Mouse (Mus musculus) neural tube, embryonic 13.5 days (tissue): ENCODE measurements around the gene Colgalt2. TPM values are rescaled to one million over a fixed set of nuclear protein-coding genes. Genes with fewer than 3 reads are reported as not detected.
A peak's percentile ranks its signal among the peaks of the same experiment; 100 is the strongest.

Source experiments
- ATAC-seq: fragments of 200-750 bp; cut with Nextera tagmentation; 2 replicates; pipeline ENCODE4 v1.8.0; 2017; ENCODE audit warnings: low read depth, mild to moderate bottlenecking, moderate TSS enrichment, moderate library complexity
- H3K27ac ChIP-seq: fragments of 300-500 bp; sonication (generic); replicated peaks from 2 replicates; pipeline ENCODE4 v1.5.1; 2015; ENCODE audit warnings: moderate library complexity, mild to moderate bottlenecking, inconsistent platforms
- H3K27me3 ChIP-seq: fragments of 300-500 bp; sonication (generic); 2 replicates; pipeline ENCODE4 v1.6.1; 2015; ENCODE audit warnings: mild to moderate bottlenecking, inconsistent platforms
- H3K36me3 ChIP-seq: fragments of 300-500 bp; sonication (generic); 2 replicates; pipeline ENCODE4 v1.6.1; 2015; ENCODE audit warnings: mild to moderate bottlenecking, inconsistent platforms
- H3K4me1 ChIP-seq: fragments of 300-500 bp; sonication (generic); replicated peaks from 2 replicates; pipeline ENCODE4 v1.6.1; 2015; ENCODE audit warnings: inconsistent platforms
- H3K4me2 ChIP-seq: fragments of 300-500 bp; sonication (generic); 2 replicates; pipeline ENCODE4 v1.6.1; 2015; ENCODE audit warnings: inconsistent platforms, mild to moderate bottlenecking, moderate library complexity
- H3K4me3 ChIP-seq: fragments of 300-500 bp; sonication (generic); 2 replicates; pipeline ENCODE4 v1.5.1; 2015; ENCODE audit warnings: mild to moderate bottlenecking, inconsistent platforms
- H3K9ac ChIP-seq: fragments of 300-500 bp; sonication (generic); 2 replicates; pipeline ENCODE4 v1.6.1; 2015; ENCODE audit warnings: moderate library complexity, mild to moderate bottlenecking, inconsistent platforms
- H3K9me3 ChIP-seq: fragments of 300-500 bp; sonication (generic); 2 replicates; pipeline ENCODE4 v1.6.1; 2016; ENCODE audit warnings: inconsistent platforms
- WGBS: fragments of 180-500 bp; shearing (Covaris S2); methylation state at CpG from one replicate; pipeline ENCODE4 v1.1.7; 2015; 5-methylcytosine and 5-hydroxymethylcytosine counted together
- polyA plus RNA-seq: library from polyadenylated mRNA; unstranded; fragments of >200 nt; fragmentation: Nextera tagmentation; extraction: Ambion mirVana; gene quantifications from 2 replicates; pipeline ENCODE4 v1.2.1, GENCODE M21; 2015

Gene Colgalt2
- polyA plus RNA-seq, 1 experiment from 2014 or later: 3.8 TPM

DNA sequence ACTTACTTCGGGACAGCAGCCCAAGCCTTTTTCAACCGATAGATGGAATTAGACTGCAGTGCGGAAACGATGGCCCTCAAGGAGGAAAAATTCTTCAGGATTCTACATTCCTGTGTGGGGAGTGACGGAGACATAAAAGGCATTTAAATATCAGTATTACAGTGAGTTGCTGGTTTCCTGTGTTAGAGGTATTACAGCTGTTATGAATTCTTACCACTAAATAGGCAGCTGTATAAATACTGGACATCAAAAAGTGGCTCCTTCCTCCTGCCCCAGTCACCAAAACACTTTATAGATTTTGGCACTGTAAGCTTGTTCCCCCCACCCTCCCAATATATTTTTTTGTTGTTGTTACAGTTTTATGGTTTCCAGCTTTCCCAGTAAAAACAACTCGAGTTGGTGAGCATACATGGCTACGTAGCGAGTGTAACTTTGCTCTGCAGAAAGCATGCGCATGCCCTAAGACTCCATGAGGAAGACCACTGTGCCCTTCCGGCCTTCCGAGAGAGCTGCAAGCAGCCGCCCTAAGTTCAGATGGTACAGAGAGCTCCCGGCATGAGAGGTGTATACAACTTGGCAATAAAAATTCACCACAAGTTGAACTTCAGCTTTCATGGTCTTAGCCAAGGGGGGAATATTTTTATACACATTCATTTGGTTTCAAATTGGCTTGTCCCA lies 149.6 kb downstream of the Colgalt2 start:
- no peak for ATAC-seq
- H3K9me3 ChIP-seq: no peaks in the 10 kb centered on the region

DNA sequence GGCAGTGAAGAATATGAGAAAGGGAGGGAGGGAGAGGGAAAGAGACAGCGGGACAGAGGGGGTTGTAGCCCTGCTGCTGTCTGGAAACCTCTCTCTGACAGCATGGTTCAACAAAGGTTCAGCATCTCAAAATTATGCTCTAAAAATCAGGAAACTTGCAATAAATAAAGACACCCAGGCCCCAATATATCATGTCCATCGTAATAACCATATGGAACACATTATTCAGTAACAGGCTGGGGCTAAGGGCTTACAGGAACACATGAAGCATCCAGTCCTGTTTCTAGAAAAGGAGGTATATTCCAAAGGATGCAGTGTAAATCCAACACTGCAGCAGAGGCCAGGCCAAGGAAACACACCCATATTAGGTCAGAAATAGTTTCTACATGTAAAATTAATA lies 150.9 kb downstream of the Colgalt2 start:
- no peaks in the 10 kb centered on the region for H3K9me3 ChIP-seq
- no peaks in the 10 kb centered on the region for H3K27me3 ChIP-seq
- no peak overlapping the region for H3K27ac ChIP-seq
- no peak for ATAC-seq
- no peak overlapping the region for H3K4me2 ChIP-seq
- peaks cover 35% of the 10 kb centered on the region for H3K36me3 ChIP-seq
- no peak overlapping the region for H3K9ac ChIP-seq
- H3K4me1 ChIP-seq: peaks cover 5% of the 10 kb centered on the region; the same call in 1 of the 2 replicates
- 74% methylated on average over 2 of the region's 2 CpGs for WGBS
- H3K4me3 ChIP-seq: no peak overlapping the region

More for the DNA sequence above, 149.6 kb downstream of the Colgalt2 start:
- no peak overlapping the region for H3K4me2 ChIP-seq
- 85% methylated on average over 13 of the region's 13 CpGs for WGBS
- no peak overlapping the region for H3K27ac ChIP-seq
- H3K4me1 ChIP-seq: no peaks in the 10 kb centered on the region
- no peaks in the 10 kb centered on the region for H3K27me3 ChIP-seq
- H3K4me3 ChIP-seq: no peak overlapping the region
- peaks cover 35% of the 10 kb centered on the region for H3K36me3 ChIP-seq
- no peak overlapping the region for H3K9ac ChIP-seq

DNA sequence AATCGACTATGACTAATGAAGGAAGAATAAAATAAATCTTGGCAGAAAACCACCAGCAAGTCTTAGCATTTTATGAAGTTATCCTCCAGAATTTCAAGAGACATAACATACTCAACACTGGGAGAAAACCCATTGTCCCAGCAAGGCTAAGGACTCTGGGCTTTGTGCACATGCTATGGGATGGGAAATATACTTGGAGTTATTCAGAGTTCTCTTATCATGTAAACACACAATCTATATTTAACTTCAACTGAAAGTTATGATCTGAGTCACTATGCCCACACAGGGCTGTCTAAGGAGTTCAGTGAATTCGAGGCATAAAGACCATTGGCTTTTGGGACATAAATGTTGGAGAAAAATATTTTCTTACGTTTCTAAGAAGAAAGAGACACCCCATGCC lies 151.3 kb downstream of the Colgalt2 start:
- 84% methylated on average over 3 of the region's 3 CpGs for WGBS
- no peak overlapping the region for H3K9ac ChIP-seq

DNA sequence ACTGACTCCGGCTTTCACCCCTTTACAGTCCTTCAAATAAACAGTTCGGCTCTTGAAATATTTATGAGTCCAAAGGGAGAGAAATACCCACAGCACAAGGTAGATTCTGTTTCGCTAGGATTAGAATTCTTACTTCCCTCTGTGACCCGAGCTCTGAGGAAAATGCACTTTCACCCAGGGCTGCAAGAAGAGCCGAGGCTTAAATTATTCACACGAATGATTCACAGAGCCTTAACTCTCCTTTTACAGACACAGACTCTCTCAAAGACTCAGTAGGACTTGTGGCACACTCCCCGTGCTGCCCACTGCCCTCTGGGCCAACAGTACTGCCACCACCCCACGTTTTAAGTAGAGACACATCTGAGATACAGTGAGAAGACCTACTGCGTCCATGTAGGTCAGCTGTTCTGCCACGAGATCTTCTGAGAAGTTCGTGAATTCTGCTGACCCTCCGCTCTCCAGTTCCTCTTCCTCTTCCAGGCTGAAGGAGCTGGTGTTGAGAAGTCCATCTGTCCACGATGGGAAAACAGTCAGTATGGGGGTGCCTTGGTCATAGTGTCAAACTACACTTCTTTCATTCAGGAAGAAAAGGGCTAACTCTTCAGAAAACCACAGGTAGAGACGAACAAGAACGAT lies 154.4 kb downstream of the Colgalt2 start:
- no peaks in the 10 kb centered on the region for H3K9me3 ChIP-seq
- H3K9ac ChIP-seq: no peak overlapping the region
- no peak overlapping the region for H3K4me2 ChIP-seq
- no peaks in the 10 kb centered on the region for H3K27me3 ChIP-seq
- H3K4me3 ChIP-seq: no peak overlapping the region
- H3K36me3 ChIP-seq: peaks cover 17% of the 10 kb centered on the region; the same call in 1 of the 2 replicates
- peaks cover 30% of the 10 kb centered on the region for H3K4me1 ChIP-seq
- ATAC-seq: no peak
- no peak overlapping the region for H3K27ac ChIP-seq
- WGBS: 74% methylated on average over 15 of the region's 15 CpGs

More for the DNA sequence above, 151.3 kb downstream of the Colgalt2 start:
- H3K4me3 ChIP-seq: no peak overlapping the region
- no peak overlapping the region for H3K4me2 ChIP-seq
- no peaks in the 10 kb centered on the region for H3K27me3 ChIP-seq
- H3K9me3 ChIP-seq: no peaks in the 10 kb centered on the region
- no peak overlapping the region for H3K27ac ChIP-seq
- H3K4me1 ChIP-seq: peaks cover 9% of the 10 kb centered on the region
- peaks cover 32% of the 10 kb centered on the region for H3K36me3 ChIP-seq
- no peak for ATAC-seq

DNA sequence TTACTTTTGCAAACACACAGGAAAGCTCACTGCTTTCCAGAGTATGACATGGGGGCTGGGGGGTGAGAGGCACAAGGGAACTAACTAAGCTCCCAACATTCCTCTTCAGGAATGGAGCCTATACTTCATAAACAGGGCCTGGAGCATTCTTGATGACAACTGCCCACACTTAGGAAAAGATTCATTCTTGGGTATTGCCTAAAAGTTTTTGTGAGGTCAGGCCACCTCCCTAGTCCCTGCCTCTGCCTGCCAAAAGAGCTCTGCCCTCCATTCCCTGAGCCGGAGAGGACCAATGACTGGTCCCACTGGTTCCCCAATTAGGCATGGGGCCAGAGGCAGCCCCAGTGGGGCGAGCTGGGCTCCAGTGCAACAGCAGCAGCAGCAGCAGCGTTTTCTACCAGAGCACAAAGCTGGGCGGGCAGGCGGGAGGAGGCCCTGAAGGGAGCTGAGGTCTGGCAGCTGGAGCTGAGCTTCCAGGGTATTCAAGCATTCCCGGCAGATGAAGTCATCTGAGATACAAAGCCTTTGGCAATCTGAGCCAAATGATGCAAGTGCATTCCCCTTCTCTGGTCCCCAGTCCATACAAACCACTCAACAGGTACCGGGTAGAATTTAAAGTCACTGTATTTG lies 156.4 kb downstream of the Colgalt2 start:
- Histone ChIP-seq H3K27me3 (no peaks in the 10 kb centered on the region), H3K9me3 (no peaks in the 10 kb centered on the region), H3K9ac (no peak overlapping the region), H3K4me2 (no peak overlapping the region), H3K4me3 (no peak overlapping the region), H3K4me1 (peaks cover 36% of the 10 kb centered on the region), H3K27ac (peak overlapping the region; percentile 75), H3K36me3 (peaks cover 14% of the 10 kb centered on the region; the same call in 1 of the 2 replicates)
- ATAC-seq: peak; percentile 79
- 20% methylated on average over 7 of the region's 7 CpGs for WGBS

DNA sequence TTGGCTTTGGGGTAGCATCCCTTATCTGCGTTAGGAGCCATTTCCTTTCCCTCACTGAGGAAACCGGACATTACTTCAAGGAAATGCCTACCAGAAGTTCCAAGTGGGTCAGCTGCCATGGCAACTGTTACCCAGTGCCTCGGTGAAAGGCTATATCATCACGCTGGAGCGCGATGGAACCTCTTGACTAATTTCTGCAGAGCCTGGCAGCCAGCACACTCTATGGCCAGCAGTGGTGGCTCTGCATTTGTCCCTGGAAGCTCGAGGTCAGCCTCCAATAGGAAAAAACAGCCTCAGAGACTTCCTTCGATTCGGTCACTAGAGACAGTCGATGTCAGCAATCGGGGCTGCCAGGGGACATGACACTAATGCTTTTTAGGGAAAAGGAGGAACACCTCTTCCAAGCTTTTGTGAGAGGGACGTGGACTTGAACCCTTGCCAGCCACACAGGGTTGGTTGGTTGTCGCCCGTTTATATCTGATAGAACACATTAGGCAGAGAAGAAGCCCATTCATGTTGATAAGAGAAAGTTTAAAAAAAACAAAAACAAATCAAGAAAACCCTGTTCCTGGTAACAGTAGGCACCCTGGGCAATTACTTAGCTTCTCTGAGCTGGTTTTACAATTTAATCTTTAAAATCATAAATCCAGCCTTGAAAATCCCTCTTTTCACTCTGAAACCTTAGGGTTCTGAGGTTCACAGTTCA lies 157.1 kb downstream of the Colgalt2 start:
- Histone ChIP-seq H3K9ac (no peak overlapping the region), H3K27ac (peak overlapping the region; percentile 75), H3K4me1 (peaks cover 41% of the 10 kb centered on the region), H3K36me3 (peaks cover 8% of the 10 kb centered on the region; the same call in 1 of the 2 replicates), H3K4me3 (no peak overlapping the region), H3K27me3 (no peaks in the 10 kb centered on the region), H3K9me3 (no peaks in the 10 kb centered on the region), H3K4me2 (no peak overlapping the region)
- 51% methylated on average over 14 of the region's 14 CpGs for WGBS
- peak; percentile 48; the same call in 1 of the 2 replicates for ATAC-seq

Other genes starting within 250 kb of the Colgalt2 start
- gene Tsen15, start 13.1 kb upstream of the Colgalt2 start, polyA plus RNA-seq: 39.6 and 40.6 TPM in 2 replicates